Mouse (Mus musculus) midbrain, embryonic 10.5 days (tissue): Measurements from ENCODE around the gene Mterf1b. TPM values are rescaled to one million over a fixed set of nuclear protein-coding genes. Genes with fewer than 3 reads are reported as not detected.
"Not testable (repeated sequence)": the region's sequence is repeated elsewhere in the genome, so short reads cannot be mapped to it uniquely, and the experiment has no call there.

Experiments used
- DNase-seq: peaks from one replicate; pipeline ENCODE4 v3.0.0-alpha.2; 2017; ENCODE audit warnings: low spot score
- H3K27ac ChIP-seq: fragments of 300-500 bp; sonication (generic); replicated peaks from 2 replicates; pipeline ENCODE4 v1.5.1; 2016; ENCODE audit warnings: mild to moderate bottlenecking
- H3K27me3 ChIP-seq: fragments of 300-500 bp; sonication (generic); 2 replicates; pipeline ENCODE4 v1.6.1; 2016; ENCODE audit warnings: low read depth, mild to moderate bottlenecking; ENCODE audit not compliant: poor library complexity, severe bottlenecking
- H3K36me3 ChIP-seq: fragments of 300-500 bp; sonication (generic); 2 replicates; pipeline ENCODE4 v1.6.1; 2016; ENCODE audit warnings: mild to moderate bottlenecking, moderate library complexity
- H3K4me1 ChIP-seq: fragments of 300-500 bp; sonication (generic); 2 replicates; pipeline ENCODE4 v1.6.1; 2016
- H3K4me3 ChIP-seq: fragments of 300-500 bp; sonication (generic); 2 replicates; pipeline ENCODE4 v1.5.1; 2016; ENCODE audit warnings: mild to moderate bottlenecking, moderate library complexity
- H3K9me3 ChIP-seq: fragments of 300-500 bp; sonication (generic); replicated peaks from 2 replicates; pipeline ENCODE4 v1.6.1; 2016; ENCODE audit warnings: mild to moderate bottlenecking
- WGBS: fragments of 180-500 bp; shearing (Covaris S2); methylation state at CpG from one replicate; pipeline ENCODE4 v1.1.7; 2016; 5-methylcytosine and 5-hydroxymethylcytosine counted together
- polyA plus RNA-seq: library from polyadenylated mRNA; unstranded; fragments of >200 nt; fragmentation: Nextera tagmentation; extraction: Ambion mirVana; gene quantifications from 2 replicates; pipeline ENCODE4 v1.2.1, GENCODE M21; 2016

Gene Mterf1b
- polyA plus RNA-seq, 1 experiment from 2014 or later: 4.0 TPM

- Histone ChIP-seq H3K4me1 (peaks cover 11% of the 10 kb centered on the region), H3K27ac (no peak overlapping the region), H3K4me3 (no peak overlapping the region), H3K9me3 (peaks cover 5% of the 10 kb centered on the region; the same call in 1 of the 2 replicates), H3K36me3 (no peaks in the 10 kb centered on the region), H3K27me3 (no peaks in the 10 kb centered on the region)
- no peak for DNase-seq
- WGBS: 54% methylated on average over 1 of the region's 1 CpGs
These were observed 2.9 kb downstream of the Mterf1b start for GRCm38 (mm10) chr5:4195086-4195485.

DNA sequence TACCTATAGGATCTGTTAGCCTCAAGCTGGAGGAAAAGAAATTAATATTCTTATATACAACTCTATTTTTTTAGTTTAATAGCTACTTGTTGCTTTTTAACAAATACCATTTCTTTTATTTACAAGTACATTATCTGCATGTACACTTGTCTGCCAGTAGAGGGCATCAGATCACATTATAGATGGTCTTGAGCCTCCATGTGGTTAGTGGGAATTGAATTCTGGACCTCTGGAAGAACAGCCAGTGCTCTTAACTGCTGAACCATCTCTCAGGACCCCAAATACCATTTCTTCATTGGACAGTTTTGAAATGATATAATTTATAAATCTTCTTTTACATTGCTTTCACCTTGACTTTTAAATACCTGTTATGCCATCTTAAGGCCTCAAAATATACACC is 9.2 kb downstream of the Mterf1b start:
- H3K4me3 ChIP-seq: no peak overlapping the region
- H3K9me3 ChIP-seq: no peaks in the 10 kb centered on the region
- H3K4me1 ChIP-seq: no peaks in the 10 kb centered on the region
- H3K27me3 ChIP-seq: no peaks in the 10 kb centered on the region
- no peak for DNase-seq
- H3K27ac ChIP-seq: no peak overlapping the region
- no peaks in the 10 kb centered on the region for H3K36me3 ChIP-seq

- H3K27ac ChIP-seq, H3K27me3 ChIP-seq, H3K9me3 ChIP-seq, H3K4me1 ChIP-seq, DNase-seq, H3K4me3 ChIP-seq, H3K36me3 ChIP-seq: not testable (repeated sequence)
- 94% methylated on average over 19 of the region's 19 CpGs for WGBS
These were observed 10.2 kb downstream of the Mterf1b start for GRCm38 (mm10) chr5:4202276-4202810.

GRCm38 (mm10) chr5:4210082-4210481 is 17.9 kb downstream of the Mterf1b start:
- H3K4me3 ChIP-seq, H3K9me3 ChIP-seq, H3K4me1 ChIP-seq, DNase-seq, H3K27me3 ChIP-seq, H3K36me3 ChIP-seq, H3K27ac ChIP-seq: not testable (repeated sequence)
- over 99% methylated on average over 3 of the region's 3 CpGs for whole genome bisulfite sequencing

- no peaks in the 10 kb centered on the region for H3K27me3 ChIP-seq
- no peaks in the 10 kb centered on the region for H3K9me3 ChIP-seq
- no peak overlapping the region for H3K4me3 ChIP-seq
- WGBS: 95% methylated on average over 3 of the region's 3 CpGs
- no peaks in the 10 kb centered on the region for H3K4me1 ChIP-seq
- H3K27ac ChIP-seq: no peak overlapping the region
- H3K36me3 ChIP-seq: no peaks in the 10 kb centered on the region
- DNase-seq: no peak
These were observed 29.1 kb downstream of the Mterf1b start for GRCm38 (mm10) chr5:4221309-4221708.

DNA sequence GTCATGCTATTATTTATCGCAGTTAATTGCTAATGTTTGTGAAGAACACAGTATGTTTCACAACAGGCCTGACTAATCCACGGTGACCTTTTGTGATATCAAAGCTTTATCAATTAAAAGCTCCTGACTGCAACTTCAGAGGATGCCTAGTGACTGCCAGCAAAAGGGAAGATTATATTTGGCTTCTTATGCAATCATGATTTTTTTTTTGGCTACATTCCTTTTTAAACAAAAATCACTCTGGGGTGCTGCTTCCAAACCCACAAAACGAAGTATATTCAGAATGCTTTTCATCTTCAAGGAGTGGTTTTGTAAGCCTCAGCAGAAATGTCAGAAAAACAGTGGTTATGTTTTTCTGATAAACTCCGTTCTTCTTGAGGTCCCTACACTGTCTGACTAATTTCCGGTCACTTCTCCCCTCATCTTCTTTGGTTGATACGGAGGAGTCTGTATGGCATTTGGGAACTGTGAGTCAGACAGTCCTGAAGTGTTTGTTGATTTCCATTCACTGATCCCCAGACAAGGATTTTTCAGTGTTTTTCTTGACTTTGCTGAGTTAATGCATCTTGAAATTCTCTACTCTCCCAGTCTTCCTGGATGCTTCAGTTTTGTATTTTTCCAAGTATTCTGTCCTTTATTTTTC is 29.9 kb downstream of the Mterf1b start:
- Histone ChIP-seq H3K36me3 (no peaks in the 10 kb centered on the region), H3K4me3 (no peak overlapping the region), H3K4me1 (no peaks in the 10 kb centered on the region), H3K27me3 (no peaks in the 10 kb centered on the region), H3K9me3 (no peaks in the 10 kb centered on the region), H3K27ac (no peak overlapping the region)
- WGBS: 88% methylated on average over 6 of the region's 6 CpGs
- no peak for DNase-seq

- no peak overlapping the region for H3K27ac ChIP-seq
- H3K27me3 ChIP-seq: 0 out of 2 replicates have a peak, but pooled peaks cover 4% of the 10 kb centered on the region
- 83% methylated on average over 2 of the region's 2 CpGs for WGBS
- DNase-seq: no peak
- no peaks in the 10 kb centered on the region for H3K36me3 ChIP-seq
- no peaks in the 10 kb centered on the region for H3K9me3 ChIP-seq
- no peak overlapping the region for H3K4me3 ChIP-seq
- 0 out of 2 replicates have a peak, but pooled peaks cover 3% of the 10 kb centered on the region for H3K4me1 ChIP-seq
These were observed 40.0 kb downstream of the Mterf1b start for GRCm38 (mm10) chr5:4232163-4232562.

DNA sequence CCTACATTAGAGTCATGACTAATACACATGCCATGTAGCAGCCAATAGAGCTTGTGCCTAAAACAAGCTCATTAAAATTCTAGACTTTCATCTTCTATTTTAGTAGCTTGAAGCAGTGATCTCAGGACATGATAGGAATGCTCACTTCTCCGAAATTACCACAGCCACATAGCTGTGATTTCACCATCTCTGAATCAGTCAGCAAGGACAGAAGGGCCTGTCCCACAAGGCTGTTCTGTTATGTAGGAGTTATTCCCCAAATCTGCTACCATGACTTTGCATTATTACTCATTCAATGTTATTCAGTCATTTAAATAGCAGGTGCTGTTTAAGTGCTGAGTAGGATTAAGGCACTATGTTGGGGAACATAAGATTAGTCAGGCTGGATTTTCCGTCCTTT is 42.3 kb downstream of the Mterf1b start:
- Histone ChIP-seq H3K36me3 (no peaks in the 10 kb centered on the region), H3K9me3 (no peaks in the 10 kb centered on the region), H3K27me3 (peaks cover 13% of the 10 kb centered on the region), H3K27ac (no peak overlapping the region), H3K4me3 (no peak overlapping the region), H3K4me1 (peaks cover 10% of the 10 kb centered on the region; the same call in 1 of the 2 replicates)
- no peak for DNase-seq
- 72% methylated on average over 2 of the region's 2 CpGs for WGBS

DNA sequence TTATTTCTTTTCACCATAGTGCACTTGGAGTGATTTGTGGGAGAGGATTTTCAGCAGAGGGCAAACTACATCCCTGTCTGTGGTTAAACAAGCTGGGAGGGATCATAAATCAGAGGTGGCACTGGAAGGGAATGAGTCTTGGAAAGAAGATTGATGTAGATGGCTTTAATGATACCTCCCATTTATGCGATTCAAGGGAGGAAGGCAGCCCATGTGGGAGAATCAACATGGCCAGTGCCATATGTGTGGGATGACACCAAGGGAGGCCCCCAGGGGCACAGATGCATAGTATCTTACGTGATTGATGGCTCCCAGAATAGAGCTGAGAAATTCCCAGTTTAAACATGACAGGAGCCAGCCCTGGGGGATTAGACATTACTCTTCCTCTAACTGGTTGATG is 48.0 kb downstream of the Mterf1b start:
- Histone ChIP-seq H3K4me3 (no peak overlapping the region), H3K27me3 (peaks cover 20% of the 10 kb centered on the region), H3K36me3 (no peaks in the 10 kb centered on the region), H3K4me1 (peaks cover 7% of the 10 kb centered on the region; the same call in 1 of the 2 replicates), H3K9me3 (no peaks in the 10 kb centered on the region), H3K27ac (no peak overlapping the region)
- no peak for DNase-seq
- 73% methylated on average over 2 of the region's 2 CpGs for WGBS

DNA sequence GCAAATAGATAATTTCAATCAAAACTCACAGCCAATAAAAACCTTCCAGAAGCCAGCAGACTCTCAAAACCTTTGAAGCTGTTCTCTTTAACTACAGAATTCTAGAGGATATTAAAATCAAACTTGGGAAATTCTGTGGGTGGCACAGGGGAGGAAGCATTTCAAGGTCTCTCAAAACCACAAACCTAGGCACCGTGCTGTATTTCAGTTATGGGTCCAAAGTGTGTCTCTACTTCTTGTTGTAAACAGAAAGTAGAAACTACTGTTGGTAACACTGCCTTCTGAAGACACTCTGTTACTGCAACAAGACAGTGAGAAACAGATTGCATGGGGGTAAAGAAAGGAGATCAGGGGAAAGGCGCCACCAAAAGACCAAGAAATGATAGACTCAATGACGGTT is 52.8 kb downstream of the Mterf1b start:
- peaks cover 4% of the 10 kb centered on the region; the same call in 1 of the 2 replicates for H3K27me3 ChIP-seq
- H3K4me3 ChIP-seq: no peak overlapping the region
- WGBS: 85% methylated on average over 3 of the region's 3 CpGs
- no peaks in the 10 kb centered on the region for H3K36me3 ChIP-seq
- no peak for DNase-seq
- no peaks in the 10 kb centered on the region for H3K9me3 ChIP-seq
- no peak overlapping the region for H3K27ac ChIP-seq
- no peaks in the 10 kb centered on the region for H3K4me1 ChIP-seq

GRCm38 (mm10) chr5:4246095-4246494 is 53.9 kb downstream of the Mterf1b start:
- WGBS: 72% methylated on average over 2 of the region's 2 CpGs
- no peaks in the 10 kb centered on the region for H3K36me3 ChIP-seq

More at GRCm38 (mm10) chr5:4246095-4246494, 53.9 kb downstream of the Mterf1b start:
- H3K4me1 ChIP-seq: no peaks in the 10 kb centered on the region
- no peak overlapping the region for H3K27ac ChIP-seq
- no peaks in the 10 kb centered on the region for H3K27me3 ChIP-seq
- no peak for DNase-seq
- no peak overlapping the region for H3K4me3 ChIP-seq
- no peaks in the 10 kb centered on the region for H3K9me3 ChIP-seq
